Mouse (Mus musculus): ENCODE results near the gene Kifc5b. TPM values are rescaled to one million over a fixed set of nuclear protein-coding genes. Genes with fewer than 3 reads are reported as not detected.

Gene Kifc5b
- polyA plus RNA-seq, 1 experiment from 2014 or later = 3.6 TPM

Small RNA genes within 50 kb of the gene (microRNA-seq; reads per million reads assigned to microRNA genes)
- gene Gm27775 = not detected
- gene Mir3083 = not detected
- 0.70 reads per million for gene Mir6968

Other genes starting within 250 kb of the Kifc5b start
- gene Crebrf, start 201.4 kb upstream of the Kifc5b start, polyA plus RNA-seq (2015; fragmentation: Nextera tagmentation; extraction: Ambion mirVana) = 15.2 and 15.3 TPM in 2 replicates
- 50.3 and 60.7 TPM in 2 replicates for gene Bnip1, start 136.0 kb upstream of the Kifc5b start, polyA plus RNA-seq (2015; fragmentation: Nextera tagmentation; extraction: Ambion mirVana)
- 0.39 and 0.67 TPM in 2 replicates for gene Nkx2-5, start 72.1 kb upstream of the Kifc5b start, polyA plus RNA-seq (2015; fragmentation: Nextera tagmentation; extraction: Ambion mirVana)
- 17.9 and 19.2 TPM in 2 replicates for gene Phf1, start 16.0 kb downstream of the Kifc5b start, polyA plus RNA-seq (2015; fragmentation: Nextera tagmentation; extraction: Ambion mirVana)
- gene Cuta, start 22.5 kb downstream of the Kifc5b start, polyA plus RNA-seq (2015; fragmentation: Nextera tagmentation; extraction: Ambion mirVana) = 133 and 148 TPM in 2 replicates
- gene Syngap1, start 24.2 kb downstream of the Kifc5b start, polyA plus RNA-seq (2015; fragmentation: Nextera tagmentation; extraction: Ambion mirVana) = 4.6 and 5.9 TPM in 2 replicates
- gene Zbtb9, start 56.1 kb downstream of the Kifc5b start, polyA plus RNA-seq (2015; fragmentation: Nextera tagmentation; extraction: Ambion mirVana) = 17.8 and 18.0 TPM in 2 replicates
- 2.5 and 3.1 TPM in 2 replicates for gene Bak1, start 111.9 kb downstream of the Kifc5b start, polyA plus RNA-seq (2015; fragmentation: Nextera tagmentation; extraction: Ambion mirVana)
- gene Itpr3, start 140.2 kb downstream of the Kifc5b start, polyA plus RNA-seq (2015; fragmentation: Nextera tagmentation; extraction: Ambion mirVana) = 1.1 and 1.2 TPM in 2 replicates
- gene Uqcc2, start 216.8 kb downstream of the Kifc5b start, polyA plus RNA-seq (2015; fragmentation: Nextera tagmentation; extraction: Ambion mirVana) = 335 and 349 TPM in 2 replicates